Mouse (Mus musculus) hindlimb bud, embryonic 11.5 days (tissue): ENCODE results near the gene Srarp.

Source experiments
- DNase-seq: peaks from one replicate; pipeline ENCODE4 v3.0.0-alpha.2; 2012; ENCODE audit warnings: low read depth, low spot score; ENCODE audit errors: extremely low spot score

Gene Srarp

DNA sequence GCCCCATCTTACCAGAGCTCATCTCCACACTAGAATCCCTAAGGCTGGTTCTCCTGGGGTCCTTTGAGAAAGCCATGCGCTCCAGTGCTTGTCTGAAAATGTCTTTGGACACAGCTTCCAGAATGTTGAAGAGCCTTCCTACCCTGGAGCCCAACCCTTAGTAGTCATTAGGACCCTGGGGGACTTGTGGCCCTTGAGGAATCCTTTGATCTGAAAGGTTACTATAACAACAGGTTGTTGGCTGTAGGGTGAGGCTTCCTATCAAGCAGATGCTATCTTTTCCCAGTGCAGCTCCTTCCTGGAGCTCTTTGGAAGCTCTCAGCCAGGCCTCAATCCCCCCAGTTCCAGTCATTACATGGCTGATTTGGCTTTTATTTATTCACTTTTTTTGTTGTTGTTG lies at the start of gene Srarp:
Gene Srarp, minus strand, starts transcription at position 132 of the 400 bp plus-strand sequence.
- DNase-seq = no peak

DNA sequence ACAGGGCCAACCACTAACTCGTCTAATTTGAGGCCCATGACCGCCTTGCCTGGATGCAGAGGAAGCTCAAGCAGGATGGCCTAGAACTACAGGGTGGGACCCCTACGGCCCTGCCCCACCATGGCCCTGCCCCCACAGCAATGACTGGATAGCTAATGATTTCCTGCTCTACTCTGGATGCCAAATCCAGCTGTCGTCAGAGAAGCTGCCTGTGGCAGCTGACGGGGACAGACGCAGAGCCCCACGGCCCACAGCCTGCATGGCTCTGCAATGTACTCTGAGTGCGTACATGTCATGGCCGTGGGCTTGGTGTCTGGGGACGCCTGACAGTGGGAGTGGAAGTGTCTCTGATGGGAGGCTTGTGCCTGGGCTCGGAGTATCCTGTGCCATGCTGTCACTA lies 48.2 kb upstream of the Srarp start:
- no peak for DNase-seq

DNA sequence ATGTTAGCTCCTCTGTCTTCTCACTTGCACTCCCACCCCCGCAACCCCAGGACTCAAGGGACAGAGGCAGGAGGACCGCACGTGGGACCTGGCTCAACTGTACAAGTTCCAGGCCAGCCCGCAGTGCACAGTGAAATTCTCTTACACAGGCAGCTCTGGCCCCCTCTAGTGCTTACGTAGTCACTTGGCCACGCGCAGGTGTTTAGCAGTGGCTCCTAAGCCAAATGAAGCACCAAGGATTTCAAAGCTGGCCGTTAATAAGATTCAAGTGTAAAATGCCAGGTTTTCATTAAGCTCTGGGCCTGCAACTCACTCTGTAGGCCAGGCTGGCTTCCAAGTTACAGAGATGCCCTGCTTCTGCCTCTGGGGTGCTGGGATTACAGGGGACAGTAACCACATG lies 43.5 kb upstream of the Srarp start:
- DNase-seq = no peak

DNA sequence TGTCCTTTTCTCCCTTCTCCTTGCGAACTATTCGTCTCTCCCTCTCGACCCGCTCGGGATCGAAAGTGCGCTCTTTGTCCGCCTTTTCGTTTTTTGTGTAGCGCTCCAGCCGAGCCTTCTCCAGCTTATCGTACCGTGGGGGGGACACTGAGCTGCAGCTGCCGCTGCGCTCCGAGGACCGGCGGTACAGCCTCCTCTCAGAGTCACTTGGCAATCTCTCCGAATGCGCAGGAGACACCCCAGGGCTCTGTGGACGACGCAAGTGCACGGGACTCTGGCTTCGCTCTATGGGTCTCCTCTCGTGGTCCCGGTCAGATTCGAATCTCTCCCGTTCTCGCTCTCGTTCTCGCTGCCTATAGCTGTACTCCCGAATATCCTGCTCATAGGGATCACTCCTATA lies 42.9 kb upstream of the Srarp start:
- DNase-seq = no peak

DNA sequence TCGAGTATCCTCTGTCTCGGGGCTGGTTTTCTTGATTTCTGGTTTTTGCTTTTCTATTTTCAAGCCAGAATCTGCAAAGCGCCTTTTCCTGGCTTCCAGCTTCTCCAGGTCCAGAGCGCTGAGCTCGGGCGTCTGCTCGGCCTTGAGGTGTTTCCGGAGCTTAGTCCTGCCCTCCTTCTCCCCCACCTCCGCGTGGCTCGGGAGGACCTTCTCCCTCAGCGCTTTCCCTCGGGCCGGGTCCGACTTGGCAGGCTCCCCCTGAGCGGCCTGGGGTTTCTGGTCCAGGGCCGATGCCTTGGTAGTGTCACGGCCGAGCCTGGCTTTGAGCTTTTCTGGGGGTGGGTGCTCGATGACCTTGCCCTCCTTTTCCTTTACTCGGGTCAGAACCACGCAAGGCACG lies 42.3 kb upstream of the Srarp start:
- DNase-seq = no peak

DNA sequence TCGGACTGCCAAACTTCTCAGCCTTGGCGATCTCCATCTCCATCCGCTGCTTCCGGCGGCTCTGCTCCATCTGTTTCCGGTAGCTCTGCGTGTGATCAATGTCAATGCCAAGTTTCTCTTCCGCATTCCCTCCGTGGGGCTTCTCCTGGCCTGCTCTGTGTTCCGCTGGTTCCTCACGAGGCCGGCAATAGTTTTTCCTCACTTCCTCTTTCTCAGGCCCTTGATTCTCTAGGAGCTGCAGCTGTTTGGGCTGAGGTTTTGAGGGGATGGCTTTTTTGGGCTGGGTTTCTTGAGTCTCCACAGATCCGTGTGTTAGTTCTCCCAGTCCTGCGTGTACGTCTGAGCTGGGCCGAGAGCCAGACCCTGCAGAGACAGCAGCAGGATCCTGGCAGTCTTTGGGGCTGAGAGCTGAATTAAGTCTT lies 41.8 kb upstream of the Srarp start:
- no peak for DNase-seq

DNA sequence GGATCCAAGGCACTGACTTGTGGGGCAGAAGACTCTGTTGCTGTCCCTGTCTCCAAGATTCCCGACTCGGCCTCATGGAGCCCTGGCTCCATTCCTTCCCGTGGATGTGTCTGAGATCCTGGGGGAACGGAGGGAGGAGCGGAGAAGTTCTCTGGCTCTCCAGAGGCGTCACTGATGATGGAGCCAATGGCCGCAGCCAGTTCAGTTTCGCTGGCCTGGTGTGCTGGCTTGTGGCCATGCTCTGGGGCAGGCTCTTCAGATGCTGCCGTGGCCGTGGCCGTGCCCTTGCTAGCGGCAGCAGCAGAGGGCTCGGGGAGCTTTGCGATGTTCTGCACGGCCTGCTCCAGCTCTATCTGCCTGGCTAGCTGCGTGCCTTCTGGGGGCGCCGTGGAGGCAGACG lies 38.5 kb upstream of the Srarp start:
- DNase-seq = no peak

DNA sequence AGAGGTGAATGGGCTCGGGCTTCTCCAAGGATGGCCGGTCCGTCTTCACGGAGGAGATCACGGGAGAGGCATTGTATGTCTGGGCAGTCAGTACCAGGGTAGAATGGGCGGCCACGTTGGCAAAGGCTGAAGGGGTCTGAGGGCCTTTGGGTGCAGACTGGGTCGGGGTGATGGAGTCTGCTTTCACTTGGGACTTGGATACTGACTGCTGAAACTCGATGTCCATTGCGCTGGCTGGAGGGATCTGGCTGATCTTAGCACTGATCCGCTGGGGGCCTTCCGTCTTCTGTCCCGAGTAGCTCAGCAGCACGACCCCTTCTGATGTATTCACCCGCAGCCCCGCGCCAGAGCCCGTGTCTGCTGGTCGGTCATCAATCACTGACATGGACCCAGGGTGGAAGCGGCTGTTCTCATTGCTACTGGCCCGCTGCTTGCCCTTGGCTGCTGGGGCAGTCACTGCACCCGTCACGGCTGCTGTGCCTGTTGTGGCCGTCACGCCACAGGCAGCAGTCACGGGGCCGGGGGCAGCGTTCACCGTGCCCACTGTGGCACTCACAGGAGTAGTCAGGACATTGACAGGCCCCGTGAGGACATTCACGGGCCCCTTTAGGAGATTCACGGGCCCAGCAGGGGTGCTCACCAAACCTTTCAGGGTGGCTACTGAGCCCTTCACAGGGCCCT lies 36.9 kb upstream of the Srarp start:
- no peak for DNase-seq

DNA sequence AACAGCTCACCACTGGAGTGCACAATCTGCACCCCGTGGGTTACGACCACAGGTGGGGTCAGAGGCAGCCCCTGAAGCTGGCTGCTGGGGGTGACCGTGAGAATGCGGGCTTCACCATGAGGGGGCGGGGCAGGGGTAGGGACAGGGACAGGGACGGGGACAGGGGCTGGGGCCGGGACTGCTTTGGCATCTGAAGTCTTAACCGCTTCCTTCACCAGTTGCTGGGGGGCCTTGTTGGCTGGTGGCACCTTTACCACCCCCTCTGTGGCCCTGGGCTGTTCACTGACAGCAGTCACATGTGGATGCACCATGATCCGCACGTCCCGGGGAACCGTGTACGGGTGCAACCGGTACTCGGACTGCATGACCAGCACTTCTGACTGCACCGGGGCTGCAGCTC lies 35.6 kb upstream of the Srarp start:
- no peak for DNase-seq

DNA sequence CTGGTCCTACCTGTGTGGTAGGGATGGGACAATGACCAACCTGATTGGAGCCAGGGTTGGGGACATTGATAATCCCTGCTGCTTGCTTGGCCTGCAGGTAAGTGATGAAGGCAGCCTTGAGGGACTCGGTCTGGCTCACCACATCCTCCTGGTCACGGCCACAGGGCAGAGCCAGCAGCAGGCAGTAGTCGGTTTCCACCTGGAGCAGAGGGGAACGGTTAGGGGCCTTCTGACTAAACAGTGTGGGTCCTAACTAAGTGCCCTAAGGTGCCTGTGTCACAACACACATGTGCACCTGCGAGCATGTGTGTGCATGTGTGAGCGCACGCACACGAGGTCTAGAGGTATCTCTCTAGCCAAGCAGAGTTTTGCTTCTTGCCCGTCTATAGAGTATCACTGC lies 33.4 kb upstream of the Srarp start:
- no peak for DNase-seq

DNA sequence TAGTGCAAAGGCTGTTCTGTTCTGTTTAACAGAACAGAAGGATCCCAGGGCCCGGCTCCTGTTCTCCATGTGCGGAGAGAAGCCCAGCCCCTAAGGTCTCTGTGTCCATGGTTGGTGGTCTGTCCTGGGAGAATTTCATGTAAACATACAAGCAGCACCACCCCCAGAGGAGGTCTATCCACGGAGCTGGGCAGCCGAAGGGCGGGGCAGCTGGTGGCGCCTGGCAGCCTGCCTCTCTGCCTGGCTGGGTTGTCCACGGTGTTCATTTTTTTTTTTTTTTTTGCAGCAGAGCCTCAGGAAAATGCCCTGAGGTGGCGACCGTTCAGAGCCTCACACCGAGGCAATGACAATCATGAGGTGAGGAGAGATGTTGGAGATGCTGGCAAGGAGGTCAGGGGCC lies 32.7 kb upstream of the Srarp start:
- DNase-seq = no peak

DNA sequence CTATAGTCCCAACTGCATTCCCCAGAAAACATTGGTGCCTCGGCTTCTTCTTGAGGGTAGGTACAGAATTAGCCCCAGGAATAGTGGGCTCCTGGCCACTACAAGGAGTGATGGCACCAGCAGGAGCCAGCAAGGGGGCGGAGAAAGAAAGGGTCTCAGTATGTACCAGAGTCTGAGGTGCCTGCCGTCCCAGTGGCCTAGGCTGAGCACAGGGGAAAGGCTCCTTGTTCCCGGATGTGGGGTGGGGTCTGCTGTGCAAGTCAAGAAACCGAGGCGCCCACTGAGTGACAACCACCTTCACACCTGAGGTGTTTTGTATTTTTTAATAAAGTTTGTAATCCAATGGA lies 31.6 kb upstream of the Srarp start:
- DNase-seq = no peak

DNA sequence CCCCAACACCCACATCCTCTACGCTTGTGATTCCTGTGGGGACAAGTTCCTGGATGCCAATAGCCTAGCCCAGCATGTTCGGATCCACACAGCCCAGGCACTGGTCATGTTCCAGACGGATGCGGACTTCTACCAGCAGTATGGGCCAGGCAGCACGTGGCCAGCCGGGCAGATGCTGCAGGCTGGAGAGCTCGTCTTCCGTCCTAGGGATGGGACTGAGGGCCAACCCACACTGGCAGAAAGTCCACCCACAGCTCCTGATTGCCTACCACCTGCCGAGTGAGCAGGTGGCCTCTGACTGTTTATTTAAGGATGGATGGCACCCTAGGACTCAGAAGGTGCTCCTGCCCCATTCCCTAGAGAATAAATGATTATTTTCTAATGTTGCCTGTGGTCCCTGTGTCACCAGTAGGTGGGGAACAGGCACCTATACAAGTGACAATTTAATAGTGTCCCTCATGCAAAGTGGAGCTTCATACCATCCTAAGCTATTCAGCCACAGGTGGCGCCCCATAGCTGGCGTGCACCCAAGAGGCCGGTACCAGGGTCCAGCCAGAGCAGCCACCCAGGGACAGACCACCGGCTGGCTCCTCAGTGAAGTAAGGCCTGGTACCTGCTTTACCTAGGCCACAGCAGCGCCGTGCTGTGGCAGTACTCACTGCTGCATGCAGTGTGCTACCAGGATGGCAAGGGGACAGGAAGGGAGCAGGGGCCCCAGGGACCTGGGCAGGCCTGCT lies 31.1 kb upstream of the Srarp start:
- no peak for DNase-seq

DNA sequence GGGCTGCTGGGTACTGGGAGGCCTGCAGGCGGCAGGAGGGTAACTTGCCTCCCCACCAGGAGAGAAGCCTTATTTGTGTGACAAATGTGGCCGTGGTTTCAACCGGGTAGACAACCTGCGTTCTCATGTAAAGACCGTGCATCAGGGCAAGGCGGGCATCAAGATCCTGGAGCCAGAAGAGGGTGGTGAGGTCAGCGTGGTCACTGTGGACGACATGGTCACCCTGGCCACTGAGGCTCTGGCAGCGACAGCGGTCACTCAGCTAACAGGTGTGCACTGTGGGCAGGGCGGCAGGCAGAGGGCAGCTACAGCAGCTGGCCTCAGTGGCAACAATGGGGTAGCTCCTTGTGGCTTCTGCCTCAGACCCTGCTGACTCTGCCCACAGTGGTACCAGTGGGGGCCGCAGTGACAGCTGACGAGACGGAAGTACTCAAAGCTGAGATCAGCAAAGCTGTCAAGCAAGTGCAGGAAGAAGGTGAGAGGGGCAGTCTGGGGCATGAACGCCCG lies 30.4 kb upstream of the Srarp start:
- no peak for DNase-seq

DNA sequence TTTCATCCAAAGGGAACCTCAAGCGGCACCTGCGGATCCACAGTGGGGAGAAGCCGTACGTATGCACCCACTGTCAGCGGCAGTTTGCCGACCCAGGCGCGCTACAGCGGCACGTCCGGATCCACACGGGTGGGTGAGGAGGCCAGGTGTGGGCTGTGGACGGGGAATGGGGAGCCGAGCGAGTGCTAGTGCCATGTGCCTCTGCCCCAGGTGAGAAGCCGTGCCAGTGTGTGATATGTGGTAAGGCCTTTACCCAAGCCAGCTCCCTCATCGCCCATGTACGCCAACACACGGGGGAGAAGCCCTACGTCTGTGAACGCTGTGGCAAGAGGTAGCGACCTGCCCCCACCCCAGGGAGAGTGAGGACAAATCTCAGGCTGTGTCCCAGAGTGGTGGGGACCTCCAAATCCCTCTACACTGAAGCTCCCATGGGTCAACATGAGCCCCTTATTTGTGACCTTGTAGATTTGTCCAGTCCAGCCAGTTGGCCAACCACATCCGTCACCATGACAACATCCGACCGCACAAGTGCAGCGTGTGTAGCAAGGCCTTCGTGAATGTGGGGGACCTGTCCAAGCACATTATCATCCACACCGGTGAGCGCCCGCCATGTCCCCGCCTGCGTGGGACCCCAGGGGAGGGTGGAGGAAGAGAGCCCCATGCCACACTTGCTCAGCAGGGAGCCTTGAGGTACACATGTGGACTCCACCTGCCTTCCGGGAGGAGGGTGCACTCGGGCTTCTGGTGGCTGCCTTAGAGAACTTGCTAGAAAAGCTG lies 29.8 kb upstream of the Srarp start:
- DNase-seq = no peak

DNA sequence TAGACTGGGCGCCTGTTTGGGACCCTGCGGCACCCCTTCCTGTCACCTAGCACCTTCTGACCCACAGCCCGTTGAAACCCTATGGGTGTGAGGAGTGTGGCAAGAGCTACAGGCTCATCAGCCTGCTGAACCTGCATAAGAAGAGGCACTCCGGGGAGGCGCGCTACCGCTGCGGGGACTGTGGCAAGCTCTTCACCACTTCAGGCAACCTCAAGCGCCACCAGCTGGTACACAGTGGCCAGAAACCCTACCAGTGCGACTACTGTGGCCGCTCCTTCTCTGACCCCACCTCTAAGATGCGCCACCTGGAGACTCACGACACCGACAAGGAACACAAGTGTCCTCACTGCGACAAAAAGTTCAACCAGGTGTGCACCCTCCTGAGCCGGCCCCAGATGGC lies 28.8 kb upstream of the Srarp start:
- DNase-seq = no peak

DNA sequence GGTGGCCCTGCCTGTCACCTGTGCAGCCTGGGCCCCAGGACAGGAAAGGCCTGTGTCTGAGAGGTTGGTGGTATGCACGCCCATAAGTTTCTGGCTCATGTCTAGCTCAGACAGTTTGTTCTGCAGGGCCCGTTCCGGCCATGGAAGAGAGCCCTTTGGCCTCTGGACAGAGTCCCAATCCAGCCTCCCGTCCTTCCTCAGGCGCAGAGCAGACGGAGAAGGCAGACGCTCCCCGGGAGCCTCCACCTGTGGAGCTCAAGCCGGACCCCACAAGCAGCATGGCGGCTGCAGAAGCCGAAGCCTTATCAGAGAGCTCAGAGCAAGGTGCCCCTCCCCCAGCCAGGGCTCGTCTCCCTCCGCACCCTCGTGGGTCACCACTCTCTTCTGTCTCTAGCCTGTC lies 27.6 kb upstream of the Srarp start:
- DNase-seq = no peak

DNA sequence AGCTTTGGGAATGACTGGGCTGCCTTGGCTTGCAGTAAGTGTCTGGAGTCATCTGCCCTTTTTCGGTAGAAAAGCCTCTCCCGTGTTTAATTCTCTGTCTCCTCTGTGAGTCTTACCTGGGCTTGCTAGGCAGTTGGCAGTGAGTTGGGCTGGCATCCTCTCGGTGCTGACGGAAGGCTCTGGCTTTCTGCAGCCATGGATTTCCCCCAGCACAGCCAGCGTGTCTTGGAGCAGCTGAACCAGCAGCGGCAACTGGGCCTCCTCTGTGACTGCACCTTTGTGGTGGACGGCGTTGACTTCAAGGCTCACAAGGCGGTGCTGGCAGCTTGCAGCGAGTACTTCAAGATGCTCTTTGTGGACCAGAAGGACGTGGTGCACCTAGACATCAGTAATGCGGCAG lies 25.7 kb upstream of the Srarp start:
- DNase-seq = no peak

DNA sequence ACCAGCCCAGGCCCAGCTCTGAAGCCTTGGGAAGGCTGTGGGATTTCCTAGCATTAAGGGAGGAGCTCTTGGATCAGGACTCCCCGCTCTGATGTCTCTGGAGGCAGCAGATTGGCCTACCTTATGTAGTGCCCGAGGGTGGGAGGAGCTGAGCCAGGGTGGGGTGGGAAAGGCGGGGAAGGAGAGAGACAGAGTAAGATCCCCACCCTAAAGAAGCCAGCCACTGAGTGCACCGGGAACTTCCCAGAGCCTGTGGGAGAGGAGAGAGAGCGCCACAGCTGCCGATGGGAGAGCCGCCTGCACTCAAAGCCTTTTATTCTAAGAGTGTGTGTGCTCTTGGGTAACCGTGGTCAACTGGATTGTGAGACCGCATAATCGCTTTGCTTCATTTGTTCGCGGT lies 25.2 kb upstream of the Srarp start:
- DNase-seq = no peak

DNA sequence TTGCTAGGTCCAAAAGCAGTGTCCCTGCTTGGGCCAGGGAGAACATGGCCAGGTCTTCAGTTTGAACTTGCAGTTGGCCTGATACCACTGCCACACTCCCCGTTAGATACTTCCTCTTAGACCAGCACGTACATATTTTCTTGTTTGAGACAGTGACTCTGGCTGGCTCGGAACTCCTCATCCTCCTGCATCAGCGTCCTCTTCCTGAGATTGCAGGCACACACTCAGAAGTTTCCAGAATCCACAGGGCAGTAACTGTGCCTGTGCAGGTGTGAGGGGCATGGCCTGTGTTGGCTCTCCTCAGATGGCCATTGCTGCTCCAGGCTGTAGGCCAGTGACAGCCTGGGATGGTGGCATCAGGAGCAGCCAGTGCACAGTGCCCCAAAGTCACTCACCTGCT lies 24.6 kb upstream of the Srarp start:
- no peak for DNase-seq

DNA sequence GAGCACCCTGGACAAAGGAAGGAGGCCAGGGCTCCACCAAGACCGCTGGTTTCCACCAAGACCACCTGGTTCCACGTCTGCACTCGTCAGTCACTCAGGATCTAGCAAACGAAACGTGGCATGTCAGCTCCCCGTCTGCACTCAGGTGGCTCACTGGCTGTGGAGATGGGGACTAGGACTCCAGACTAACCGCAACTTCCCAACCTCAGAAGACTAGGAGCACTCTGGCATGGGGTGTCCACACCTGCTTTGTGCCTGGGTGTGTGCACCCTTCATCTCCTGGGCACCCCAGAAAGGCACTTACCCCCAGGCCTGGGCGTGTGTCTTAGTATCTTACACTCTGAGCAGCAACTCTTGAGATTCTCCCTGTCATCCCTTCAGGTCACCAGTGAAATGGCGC lies 23.9 kb upstream of the Srarp start:
- DNase-seq = no peak

DNA sequence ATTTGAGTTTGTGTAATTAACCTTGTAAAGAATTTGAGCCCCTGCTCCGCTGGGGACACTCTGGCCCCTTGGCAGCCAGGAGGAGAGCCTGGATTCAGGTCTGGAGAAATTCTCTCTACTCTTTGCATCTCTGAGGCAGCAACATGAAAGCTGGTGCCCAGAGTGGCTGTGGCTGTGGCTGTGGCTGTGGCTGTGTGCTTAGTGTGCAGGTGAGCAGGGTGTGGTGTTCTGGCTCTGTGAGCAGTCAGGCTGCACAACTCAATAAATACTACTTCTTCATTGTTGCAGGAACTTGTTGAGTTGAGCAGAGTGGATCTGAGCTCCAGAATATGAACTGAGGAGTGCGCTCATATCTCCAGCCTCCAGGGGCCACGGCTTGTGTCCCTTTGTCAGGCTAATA lies 23.0 kb upstream of the Srarp start:
- no peak for DNase-seq
